Mouse (Mus musculus) neural tube, embryonic 15.5 days (tissue): ENCODE data around the gene Pdxk. TPM values are rescaled to one million over a fixed set of nuclear protein-coding genes. Genes with fewer than 3 reads are reported as not detected.
A peak's percentile ranks its signal among the peaks of the same experiment; 100 is the strongest.

ENCODE experiments used
- ATAC-seq: fragments of 200-750 bp; cut with Nextera tagmentation; 2 replicates; pipeline ENCODE4 v1.8.0; 2017; ENCODE audit warnings: mild to moderate bottlenecking, moderate TSS enrichment, moderate library complexity; ENCODE audit not compliant: low FRiP score
- H3K27ac ChIP-seq: fragments of 300-500 bp; sonication (generic); replicated peaks from 2 replicates; pipeline ENCODE4 v1.5.1; 2015; ENCODE audit warnings: mild to moderate bottlenecking, inconsistent platforms
- H3K27me3 ChIP-seq: fragments of 300-500 bp; sonication (generic); replicated peaks from 2 replicates; pipeline ENCODE4 v1.6.1; 2015; ENCODE audit warnings: inconsistent platforms
- H3K36me3 ChIP-seq: fragments of 300-500 bp; sonication (generic); 2 replicates; pipeline ENCODE4 v1.6.1; 2015; ENCODE audit warnings: inconsistent platforms
- H3K4me1 ChIP-seq: fragments of 300-500 bp; sonication (generic); 2 replicates; pipeline ENCODE4 v1.6.1; 2015; ENCODE audit warnings: inconsistent platforms
- H3K4me2 ChIP-seq: fragments of 300-500 bp; sonication (generic); 2 replicates; pipeline ENCODE4 v1.6.1; 2015; ENCODE audit warnings: inconsistent platforms, mild to moderate bottlenecking, moderate library complexity
- H3K4me3 ChIP-seq: fragments of 300-500 bp; sonication (generic); replicated peaks from 2 replicates; pipeline ENCODE4 v1.5.1; 2015; ENCODE audit warnings: mild to moderate bottlenecking, inconsistent platforms
- H3K9ac ChIP-seq: fragments of 300-500 bp; sonication (generic); replicated peaks from 2 replicates; pipeline ENCODE4 v1.6.1; 2015; ENCODE audit warnings: mild to moderate bottlenecking, inconsistent platforms
- H3K9me3 ChIP-seq: fragments of 300-500 bp; sonication (generic); replicated peaks from 2 replicates; pipeline ENCODE4 v1.6.1; 2016; ENCODE audit warnings: inconsistent platforms
- WGBS: fragments of 180-500 bp; shearing (Covaris S2); methylation state at CpG from one replicate; pipeline ENCODE4 v1.1.7; 2015; ENCODE audit warnings: mixed read lengths; 5-methylcytosine and 5-hydroxymethylcytosine counted together
- microRNA-seq: library from miRNA; unstranded; fragments of <30 nt; microRNA quantifications from one replicate; pipeline ENCODE4, GENCODE M21; 2017
- polyA plus RNA-seq: library from polyadenylated mRNA; unstranded; fragments of >200 nt; fragmentation: Nextera tagmentation; extraction: Ambion mirVana; gene quantifications from 2 replicates; pipeline ENCODE4 v1.2.1, GENCODE M21; 2015

The Pdxk gene
- polyA plus RNA-seq, 1 experiment from 2014 or later: 49.2 TPM

GRCm38 (mm10) chr10:78395377-78395776 is 69.4 kb downstream of the Pdxk start:
- Histone ChIP-seq H3K9ac (no peak overlapping the region), H3K4me2 (peak overlapping the region; percentile 51; the same call in 1 of the 2 replicates), H3K36me3 (peaks cover 8% of the 10 kb centered on the region), H3K9me3 (no peaks in the 10 kb centered on the region), H3K4me3 (no peak overlapping the region), H3K27me3 (peaks cover 22% of the 10 kb centered on the region), H3K27ac (peak overlapping the region; percentile 60; the same call in 1 of the 2 replicates), H3K4me1 (peaks cover 39% of the 10 kb centered on the region)
- ATAC-seq: peak; percentile 24; the same call in 1 of the 2 replicates
- WGBS: 84% methylated on average over 3 of the region's 3 CpGs

GRCm38 (mm10) chr10:78392072-78392471 is 72.7 kb downstream of the Pdxk start:
- Histone ChIP-seq H3K27me3 (peaks cover 41% of the 10 kb centered on the region), H3K4me2 (peak overlapping the region; percentile 25), H3K36me3 (no peaks in the 10 kb centered on the region), H3K4me1 (peaks cover 37% of the 10 kb centered on the region), H3K9me3 (no peaks in the 10 kb centered on the region), H3K9ac (no peak overlapping the region), H3K27ac (no peak overlapping the region), H3K4me3 (no peak overlapping the region)
- ATAC-seq: no peak
- 3% methylated on average over 18 of the region's 18 CpGs for WGBS

- 9% methylated on average over 4 of the region's 4 CpGs for WGBS
- Histone ChIP-seq H3K27me3 (peaks cover 41% of the 10 kb centered on the region), H3K36me3 (no peaks in the 10 kb centered on the region), H3K9me3 (no peaks in the 10 kb centered on the region), H3K9ac (no peak overlapping the region), H3K4me1 (peaks cover 30% of the 10 kb centered on the region), H3K4me2 (no peak overlapping the region), H3K27ac (no peak overlapping the region), H3K4me3 (no peak overlapping the region)
- no peak for ATAC-seq
Observed at GRCm38 (mm10) chr10:78390982-78391470, 73.7 kb downstream of the Pdxk start.

GRCm38 (mm10) chr10:78388216-78388980 is 76.4 kb downstream of the Pdxk start:
- Histone ChIP-seq H3K27me3 (peaks cover 41% of the 10 kb centered on the region), H3K36me3 (no peaks in the 10 kb centered on the region), H3K4me1 (peaks cover 23% of the 10 kb centered on the region; the same call in 1 of the 2 replicates), H3K27ac (peak overlapping the region; percentile 45; the same call in 1 of the 2 replicates), H3K9me3 (no peaks in the 10 kb centered on the region), H3K4me2 (no peak overlapping the region; the same call in 1 of the 2 replicates), H3K9ac (no peak overlapping the region), H3K4me3 (no peak overlapping the region)
- peak; percentile 74 for ATAC-seq
- WGBS: 42% methylated on average over 20 of the region's 20 CpGs

Small RNA genes lying within 50 kb of the gene (microRNA-seq; reads per million reads assigned to microRNA genes)
- gene Mir6410 (not detected), gene Mir6907 (0.69 reads per million), gene Mir6908 (0.52 reads per million)

Other genes with a start within 250 kb of the Pdxk start
- 23.1 and 28.4 TPM in 2 replicates for gene Trappc10, start 220.3 kb downstream of the Pdxk start, polyA plus RNA-seq
- gene Agpat3, start 112.5 kb downstream of the Pdxk start, polyA plus RNA-seq: 77.4 and 77.6 TPM in 2 replicates
- gene Rrp1, start 51.9 kb downstream of the Pdxk start, polyA plus RNA-seq: 413 and 414 TPM in 2 replicates
- 97.0 and 207 TPM in 2 replicates for gene Cstb, start 39.3 kb downstream of the Pdxk start, polyA plus RNA-seq
- not detected in 2 replicates for gene Olfr1358, start 52.5 kb upstream of the Pdxk start, polyA plus RNA-seq
- gene Ilvbl, start 109.4 kb upstream of the Pdxk start, polyA plus RNA-seq: 64.8 and 66.9 TPM in 2 replicates
- 3.3 and 4.9 TPM in 2 replicates for gene Syde1, start 127.0 kb upstream of the Pdxk start, polyA plus RNA-seq
- gene Olfr1357, start 153.1 kb upstream of the Pdxk start, polyA plus RNA-seq: not detected in 2 replicates